Mouse (Mus musculus): ENCODE data around the gene Rpl7l1.
A peak's percentile ranks its signal among the peaks of the same experiment; 100 is the strongest.

- peak; percentile 12; the same call in 1 of the 2 replicates for TF ChIP-seq EP300 (IDR thresholded peaks at IDR 0.05; ENCODE audit: low read depth)
- TF ChIP-seq CTCF (IDR thresholded peaks at IDR 0.05; ENCODE audit: low read depth), result no peak
These were observed 10.5 kb downstream of the Rpl7l1 start for GRCm38 (mm10) chr17:46772038-46772403.
